Comparison of ENCODE assay signal across 8 mouse cellular contexts in genomic region chr19:46518352-46518787, GRCm38 (mm10). TPM values are rescaled to one million over a fixed set of nuclear protein-coding genes. Genes with fewer than 3 reads are reported as not detected.
A peak's percentile ranks its signal among the peaks of the same experiment; 100 is the strongest.
DNase-seq lines count a peak whose midpoint lies in the region; ATAC-seq lines count a peak whose summit lies in the region.

No protein-coding gene starts in this region.

- H3K9me3 ChIP-seq in forebrain, embryonic 15.5 days, result no peaks in the 10 kb centered on the region
- H3K9me3 ChIP-seq in intestine, embryonic 15.5 days, result no peaks in the 10 kb centered on the region
- no peaks in the 10 kb centered on the region for H3K9me3 ChIP-seq in midbrain, embryonic 10.5 days (replicated peaks)

- peak; percentile 44 for ATAC-seq in forebrain, embryonic 15.5 days (replicated peaks)
- ATAC-seq in intestine, embryonic 15.5 days, result peak; percentile 63

- H3K4me1 ChIP-seq in forebrain, embryonic 15.5 days, result peaks cover 22% of the 10 kb centered on the region
- H3K4me1 ChIP-seq in intestine, embryonic 15.5 days (replicated peaks), result peaks cover 42% of the 10 kb centered on the region
- peaks cover 67% of the 10 kb centered on the region for H3K4me1 ChIP-seq in midbrain, embryonic 10.5 days

- 0 out of 2 replicates have a peak overlapping the region, but pooled peaks have one; percentile 19 for H3K9ac ChIP-seq in forebrain, embryonic 15.5 days (replicated peaks)
- peak overlapping the region; percentile 23; the same call in 1 of the 2 replicates for H3K9ac ChIP-seq in intestine, embryonic 15.5 days

- H3K27ac ChIP-seq in forebrain, embryonic 15.5 days (replicated peaks), result peak overlapping the region; percentile 28; the same call in 1 of the 2 replicates
- H3K27ac ChIP-seq in intestine, embryonic 15.5 days, result peak overlapping the region; percentile 73
- peak overlapping the region; percentile 88 for H3K27ac ChIP-seq in midbrain, embryonic 10.5 days (replicated peaks)

- H3K36me3 ChIP-seq in forebrain, embryonic 15.5 days, result peaks cover 29% of the 10 kb centered on the region
- H3K36me3 ChIP-seq in intestine, embryonic 15.5 days, result peaks cover 20% of the 10 kb centered on the region
- peaks cover 37% of the 10 kb centered on the region for H3K36me3 ChIP-seq in midbrain, embryonic 10.5 days

- no peak overlapping the region for H3K4me3 ChIP-seq in forebrain, embryonic 15.5 days
- H3K4me3 ChIP-seq in intestine, embryonic 15.5 days (replicated peaks), result peak overlapping the region; percentile 12
- H3K4me3 ChIP-seq in midbrain, embryonic 10.5 days, result peak overlapping the region; percentile 45

- peak overlapping the region; percentile 27 for H3K4me2 ChIP-seq in forebrain, embryonic 15.5 days (replicated peaks)
- H3K4me2 ChIP-seq in intestine, embryonic 15.5 days (replicated peaks), result peak overlapping the region; percentile 60

- no peaks in the 10 kb centered on the region for H3K27me3 ChIP-seq in forebrain, embryonic 15.5 days
- no peaks in the 10 kb centered on the region for H3K27me3 ChIP-seq in intestine, embryonic 15.5 days (replicated peaks)
- no peaks in the 10 kb centered on the region for H3K27me3 ChIP-seq in midbrain, embryonic 10.5 days (ENCODE audit: low read depth, poor library complexity, severe bottlenecking)

- WGBS in forebrain, embryonic 15.5 days, result 1% methylated on average over 13 of the region's 13 CpGs
- WGBS in intestine, embryonic 15.5 days, result 0% methylated on average over 12 of the region's 13 CpGs
- 0% methylated on average over 13 of the region's 13 CpGs for WGBS in midbrain, embryonic 10.5 days

- peak; percentile 50 to 54 for DNase-seq in spleen, postnatal 36 days (ENCODE audit: low spot score in 2 of 2)
- DNase-seq in spleen, postnatal 4 days (ENCODE audit: low spot score in 2 of 2), result no peak
- DNase-seq in midbrain, embryonic 10.5 days (ENCODE audit: low spot score), result peak; percentile 79
- peak; percentile 91 for DNase-seq in thymus, postnatal 14 days
- no peak for DNase-seq in frontal cortex, postnatal 10 days (ENCODE audit: low spot score in 2 of 2)
- no peak for DNase-seq in frontal cortex, adult 2 months (ENCODE audit: extremely low spot score in 1 of 2, low spot score in 1 of 2)

RNA-seq across cellular contexts. Expression of gene Trim8, which starts 16.9 kb away (rescaled TPM):
- 28.0 and 29.4 TPM in 2 replicates for polyA plus RNA-seq in forebrain, embryonic 15.5 days (2015; fragmentation: Nextera tagmentation; extraction: Ambion mirVana)
- polyA plus RNA-seq in intestine, embryonic 15.5 days (2015; fragmentation: Nextera tagmentation; extraction: Ambion mirVana), result 16.4 and 17.3 TPM in 2 replicates
- polyA plus RNA-seq in midbrain, embryonic 10.5 days (2016; fragmentation: Nextera tagmentation; extraction: Ambion mirVana), result 24.6 and 27.8 TPM in 2 replicates
- 58.6 and 60.6 TPM in 2 replicates for polyA plus RNA-seq in frontal cortex, adult 2 months (2012; rRNA removed)

RNA-seq across cellular contexts. Expression of gene Arl3, which starts 54.6 kb away (rescaled TPM):
- 238 and 241 TPM in 2 replicates for polyA plus RNA-seq in forebrain, embryonic 15.5 days (2015; fragmentation: Nextera tagmentation; extraction: Ambion mirVana)
- 69.9 and 72.4 TPM in 2 replicates for polyA plus RNA-seq in intestine, embryonic 15.5 days (2015; fragmentation: Nextera tagmentation; extraction: Ambion mirVana)
- polyA plus RNA-seq in midbrain, embryonic 10.5 days (2016; fragmentation: Nextera tagmentation; extraction: Ambion mirVana), result 207 and 216 TPM in 2 replicates
- polyA plus RNA-seq in frontal cortex, adult 2 months (2012; rRNA removed), result 249 and 253 TPM in 2 replicates

RNA-seq across cellular contexts. Expression of gene Sfxn2, which starts 54.8 kb away (rescaled TPM):
- polyA plus RNA-seq in forebrain, embryonic 15.5 days (2015; fragmentation: Nextera tagmentation; extraction: Ambion mirVana), result 12.6 and 13.7 TPM in 2 replicates
- polyA plus RNA-seq in intestine, embryonic 15.5 days (2015; fragmentation: Nextera tagmentation; extraction: Ambion mirVana), result 18.2 and 20.5 TPM in 2 replicates
- polyA plus RNA-seq in midbrain, embryonic 10.5 days (2016; fragmentation: Nextera tagmentation; extraction: Ambion mirVana), result 17.0 and 18.1 TPM in 2 replicates
- polyA plus RNA-seq in frontal cortex, adult 2 months (2012; rRNA removed), result 6.0 and 7.5 TPM in 2 replicates

Comparison
In these comparisons a context has a peak if more than half of its experiments do, and no peak if none do; other contexts are left out.
1. DNase-seq: peak in spleen, postnatal 36 days (2 of 2), midbrain, embryonic 10.5 days (single experiment) and thymus, postnatal 14 days (single experiment); none in spleen, postnatal 4 days (0 of 2), frontal cortex, postnatal 10 days (0 of 2) and frontal cortex, adult 2 months (0 of 2).
2. H3K27ac ChIP-seq: peak in every context shown above with its lines; median percentile 88 in midbrain, embryonic 10.5 days; 73 in intestine, embryonic 15.5 days; 28 in forebrain, embryonic 15.5 days.